Mouse (Mus musculus): ENCODE measurements around the gene Gpat2. TPM values are rescaled to one million over a fixed set of nuclear protein-coding genes. Genes with fewer than 3 reads are reported as not detected.

Gene Gpat2
- polyA plus RNA-seq, 1 experiment from 2014 or later = 0.39 TPM

GRCm38 (mm10) chr2:127472279-127472678, 47.3 kb downstream of the Gpat2 start:
- DNase-seq (no peak), ATAC-seq (ENCODE audit: low read depth) (no peak)
- Histone ChIP-seq H3K27ac (no peak overlapping the region), H3K4me2 (no peak overlapping the region), H3K4me1 (replicated peaks) (no peaks in the 10 kb centered on the region), H3K9me3 (replicated peaks) (no peaks in the 10 kb centered on the region), H3K36me3 (no peaks in the 10 kb centered on the region), H3K4me3 (replicated peaks) (no peak overlapping the region), H3K27me3 (no peaks in the 10 kb centered on the region), H3K9ac (no peak overlapping the region)
- WGBS (ENCODE audit: insufficient replicate concordance) = 35% methylated on average over 3 of the region's 3 CpGs

DNA sequence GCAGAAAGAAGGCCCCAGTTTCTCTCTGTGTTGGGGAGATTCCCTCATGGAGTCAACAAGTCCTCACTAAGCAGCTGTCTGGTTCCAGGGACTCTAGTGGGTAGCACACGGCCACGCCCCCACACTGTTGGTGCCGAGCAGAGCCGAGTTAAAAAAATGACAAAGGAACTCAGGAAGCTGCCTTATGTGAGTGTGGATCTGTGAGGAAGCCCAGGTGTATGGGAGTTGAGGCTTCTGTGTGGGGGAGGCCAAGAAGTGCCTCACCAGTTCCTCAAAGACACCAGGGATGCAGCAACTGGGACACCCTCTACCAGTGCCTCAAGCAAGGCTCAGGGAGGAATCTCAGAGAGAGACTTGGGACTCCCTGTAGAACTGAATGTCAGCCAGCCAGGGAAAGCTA, 54.2 kb downstream of the Gpat2 start:
- Histone ChIP-seq H3K4me1 (replicated peaks) (peaks cover 13% of the 10 kb centered on the region), H3K9me3 (replicated peaks) (no peaks in the 10 kb centered on the region), H3K27me3 (peaks cover 57% of the 10 kb centered on the region), H3K9ac (no peak overlapping the region), H3K4me2 (no peak overlapping the region), H3K27ac (no peak overlapping the region), H3K36me3 (no peaks in the 10 kb centered on the region), H3K4me3 (replicated peaks) (no peak overlapping the region)
- DNase-seq = no peak
- 61% methylated on average over 4 of the region's 4 CpGs for WGBS (ENCODE audit: insufficient replicate concordance)
- no peak for ATAC-seq (ENCODE audit: low read depth)

- H3K27me3 ChIP-seq = peaks cover 62% of the 10 kb centered on the region
- 56% methylated on average over 10 of the region's 10 CpGs for WGBS (ENCODE audit: insufficient replicate concordance)
- no peak for DNase-seq
Observed at GRCm38 (mm10) chr2:127479763-127480162, 54.8 kb downstream of the Gpat2 start.

DNA sequence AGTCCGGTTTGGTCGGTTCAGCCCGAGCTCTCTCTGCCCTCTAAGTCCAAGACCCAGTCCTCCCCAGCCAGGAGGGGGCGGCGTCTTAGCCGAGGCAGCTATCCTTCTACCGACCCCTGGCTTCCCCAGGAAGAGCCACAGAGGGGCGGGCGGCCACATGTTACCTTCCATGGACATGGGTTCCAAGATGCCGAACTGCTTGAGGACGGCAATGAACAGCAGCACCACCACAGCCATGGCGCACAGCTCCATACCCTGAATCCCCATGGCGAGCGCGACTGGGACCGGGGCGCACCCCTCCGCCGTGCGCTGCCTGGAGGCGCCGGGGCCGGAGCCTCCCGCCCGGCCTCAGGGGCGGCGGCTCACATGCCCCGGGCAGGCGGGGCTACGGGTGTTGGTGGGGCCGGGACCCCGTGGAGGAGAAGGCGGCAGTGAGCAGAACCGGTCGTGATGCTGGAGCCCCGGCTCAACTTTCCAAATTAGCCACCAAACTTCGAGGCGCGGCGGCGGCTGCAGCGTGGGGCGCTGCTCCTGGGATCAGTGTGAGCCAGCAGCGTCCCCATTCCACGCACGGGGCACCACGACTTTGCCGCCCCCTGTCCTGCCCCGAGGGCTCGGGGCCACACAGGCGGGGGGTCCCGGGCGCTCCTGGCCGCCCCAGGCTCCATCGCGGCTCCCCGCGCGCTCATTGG, 57.0 kb downstream of the Gpat2 start:
- no peak for ATAC-seq (ENCODE audit: low read depth)
- Histone ChIP-seq H3K4me1 (replicated peaks) (peaks cover 15% of the 10 kb centered on the region), H3K9me3 (replicated peaks) (no peaks in the 10 kb centered on the region), H3K4me2 (peak overlapping the region; percentile 61), H3K36me3 (no peaks in the 10 kb centered on the region), H3K9ac (no peak overlapping the region), H3K4me3 (replicated peaks) (peak overlapping the region; percentile 47), H3K27ac (no peak overlapping the region), H3K27me3 (peaks cover 81% of the 10 kb centered on the region)
- DNase-seq = no peak
- WGBS (ENCODE audit: insufficient replicate concordance) = under 1% methylated on average over 59 of the region's 59 CpGs

More at GRCm38 (mm10) chr2:127479763-127480162, 54.8 kb downstream of the Gpat2 start:
- H3K4me3 ChIP-seq (replicated peaks) = no peak overlapping the region
- no peak for ATAC-seq (ENCODE audit: low read depth)
- no peak overlapping the region for H3K9ac ChIP-seq
- H3K4me2 ChIP-seq = no peak overlapping the region
- no peaks in the 10 kb centered on the region for H3K9me3 ChIP-seq (replicated peaks)
- no peaks in the 10 kb centered on the region for H3K36me3 ChIP-seq
- H3K4me1 ChIP-seq (replicated peaks) = peaks cover 15% of the 10 kb centered on the region
- no peak overlapping the region for H3K27ac ChIP-seq

DNA sequence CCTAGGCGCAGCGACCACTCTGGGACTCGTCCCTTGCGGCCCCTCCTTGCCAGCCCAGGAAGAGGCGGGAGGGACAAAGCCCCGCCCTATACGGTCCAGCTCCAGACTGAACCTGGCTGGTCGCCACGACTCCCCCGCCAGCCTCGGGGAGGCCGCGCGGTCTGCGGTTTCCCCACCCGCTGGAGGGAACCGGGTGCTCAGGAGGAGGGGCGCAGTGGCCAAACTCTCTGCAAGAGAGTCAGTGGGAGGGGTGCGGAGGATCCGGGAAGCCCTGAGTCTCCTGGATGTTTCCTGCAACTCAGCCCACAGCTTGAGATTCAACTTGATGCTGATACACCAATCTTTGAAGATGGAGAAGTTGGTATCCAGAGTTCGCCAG, 57.5 kb downstream of the Gpat2 start:
- no peak overlapping the region for H3K27ac ChIP-seq
- peaks cover 81% of the 10 kb centered on the region for H3K27me3 ChIP-seq
- H3K9me3 ChIP-seq (replicated peaks) = no peaks in the 10 kb centered on the region
- H3K36me3 ChIP-seq = no peaks in the 10 kb centered on the region
- ATAC-seq (ENCODE audit: low read depth) (peak; percentile 38; the same call in 1 of the 2 replicates), DNase-seq (no peak)
- H3K4me3 ChIP-seq (replicated peaks) = peak overlapping the region; percentile 47
- no peak overlapping the region for H3K9ac ChIP-seq
- H3K4me1 ChIP-seq (replicated peaks) = peaks cover 15% of the 10 kb centered on the region
- under 1% methylated on average over 21 of the region's 21 CpGs for WGBS (ENCODE audit: insufficient replicate concordance)
- H3K4me2 ChIP-seq = peak overlapping the region; percentile 61

DNA sequence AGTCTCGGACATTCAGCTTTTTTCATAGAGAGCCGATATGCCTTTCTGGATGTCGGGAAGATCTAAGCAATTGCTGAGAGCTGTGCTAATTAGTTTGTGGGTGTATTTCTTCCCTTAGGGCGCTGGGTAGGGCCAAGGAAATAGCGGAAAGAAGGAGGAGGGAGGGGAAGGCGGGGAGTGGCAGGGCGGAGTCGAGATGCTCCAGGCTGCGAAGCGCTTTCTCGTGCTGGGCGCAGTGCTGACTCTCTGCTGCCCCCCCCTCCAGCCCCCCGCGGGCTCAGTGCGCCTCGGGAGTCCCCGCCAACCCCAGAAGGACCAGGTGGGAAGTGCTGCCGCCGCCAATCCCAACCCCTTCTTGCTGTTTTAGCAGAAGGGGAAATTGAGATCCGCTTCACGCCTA, 58.0 kb downstream of the Gpat2 start:
- 1% methylated on average over 21 of the region's 21 CpGs for WGBS (ENCODE audit: insufficient replicate concordance)
- peak overlapping the region; percentile 61 for H3K4me2 ChIP-seq
- peaks cover 15% of the 10 kb centered on the region for H3K4me1 ChIP-seq (replicated peaks)
- ATAC-seq (ENCODE audit: low read depth) (no peak), DNase-seq (no peak)
- peak overlapping the region; percentile 47 for H3K4me3 ChIP-seq (replicated peaks)
- no peak overlapping the region for H3K9ac ChIP-seq
- H3K36me3 ChIP-seq = no peaks in the 10 kb centered on the region
- peaks cover 81% of the 10 kb centered on the region for H3K27me3 ChIP-seq
- H3K27ac ChIP-seq = no peak overlapping the region
- no peaks in the 10 kb centered on the region for H3K9me3 ChIP-seq (replicated peaks)

GRCm38 (mm10) chr2:127484476-127485170, 59.6 kb downstream of the Gpat2 start:
- Histone ChIP-seq H3K27ac (no peak overlapping the region), H3K27me3 (peaks cover 70% of the 10 kb centered on the region), H3K9ac (no peak overlapping the region), H3K9me3 (replicated peaks) (no peaks in the 10 kb centered on the region), H3K4me2 (peak overlapping the region; percentile 39), H3K36me3 (no peaks in the 10 kb centered on the region), H3K4me1 (replicated peaks) (peaks cover 15% of the 10 kb centered on the region), H3K4me3 (replicated peaks) (peak overlapping the region; percentile 27; the same call in 1 of the 2 replicates)
- WGBS (ENCODE audit: insufficient replicate concordance) = 8% methylated on average over 19 of the region's 19 CpGs
- ATAC-seq (ENCODE audit: low read depth) (0 out of 2 replicates have a peak, but pooled peaks have one; percentile 31), DNase-seq (peak; percentile 27)

Other genes with a start within 250 kb of the Gpat2 start
- gene 1810024B03Rik, start 216.9 kb upstream of the Gpat2 start, polyA plus RNA-seq (2015; fragmentation: Nextera tagmentation; extraction: Ambion mirVana) = 1.2 TPM in 2 replicates
- 25.4 and 32.4 TPM in 2 replicates for gene Snrnp200, start 216.8 kb upstream of the Gpat2 start, polyA plus RNA-seq (2015; fragmentation: Nextera tagmentation; extraction: Ambion mirVana)
- gene Ciao1, start 177.4 kb upstream of the Gpat2 start, polyA plus RNA-seq (2015; fragmentation: Nextera tagmentation; extraction: Ambion mirVana) = 44.6 and 49.5 TPM in 2 replicates
- gene Tmem127, start 177.3 kb upstream of the Gpat2 start, polyA plus RNA-seq (2015; fragmentation: Nextera tagmentation; extraction: Ambion mirVana) = 12.2 and 13.4 TPM in 2 replicates
- 48.6 and 50.9 TPM in 2 replicates for gene Stard7, start 155.0 kb upstream of the Gpat2 start, polyA plus RNA-seq (2015; fragmentation: Nextera tagmentation; extraction: Ambion mirVana)
- gene Dusp2, start 89.0 kb upstream of the Gpat2 start, polyA plus RNA-seq (2015; fragmentation: Nextera tagmentation; extraction: Ambion mirVana) = 2.7 and 2.8 TPM in 2 replicates
- not detected in 2 replicates for gene Astl, start 86.6 kb upstream of the Gpat2 start, polyA plus RNA-seq (2015; fragmentation: Nextera tagmentation; extraction: Ambion mirVana)
- gene Adra2b, start 62.0 kb upstream of the Gpat2 start, polyA plus RNA-seq (2015; fragmentation: Nextera tagmentation; extraction: Ambion mirVana) = 29.4 and 32.4 TPM in 2 replicates
- gene Fahd2a, start 19.4 kb downstream of the Gpat2 start, polyA plus RNA-seq (2015; fragmentation: Nextera tagmentation; extraction: Ambion mirVana) = 14.3 and 15.5 TPM in 2 replicates
- 0.27 and 0.33 TPM in 2 replicates for gene Kcnip3, start 96.9 kb downstream of the Gpat2 start, polyA plus RNA-seq (2015; fragmentation: Nextera tagmentation; extraction: Ambion mirVana)
- gene Prom2, start 116.3 kb downstream of the Gpat2 start, polyA plus RNA-seq (2015; fragmentation: Nextera tagmentation; extraction: Ambion mirVana) = 0.03 TPM in 1 of 2 replicates, not detected in the other
- 1.2 and 1.6 TPM in 2 replicates for gene Zfp661, start 161.9 kb downstream of the Gpat2 start, polyA plus RNA-seq (2015; fragmentation: Nextera tagmentation; extraction: Ambion mirVana)
- gene Mrps5, start 162.0 kb downstream of the Gpat2 start, polyA plus RNA-seq (2015; fragmentation: Nextera tagmentation; extraction: Ambion mirVana) = 124 and 127 TPM in 2 replicates
- 0.03 and 0.05 TPM in 2 replicates for gene Mal, start 231.5 kb downstream of the Gpat2 start, polyA plus RNA-seq (2015; fragmentation: Nextera tagmentation; extraction: Ambion mirVana)

All from liver, embryonic 13.5 days (tissue).